ENCODE assay signal across 13 mouse cellular contexts in the genomic region with DNA sequence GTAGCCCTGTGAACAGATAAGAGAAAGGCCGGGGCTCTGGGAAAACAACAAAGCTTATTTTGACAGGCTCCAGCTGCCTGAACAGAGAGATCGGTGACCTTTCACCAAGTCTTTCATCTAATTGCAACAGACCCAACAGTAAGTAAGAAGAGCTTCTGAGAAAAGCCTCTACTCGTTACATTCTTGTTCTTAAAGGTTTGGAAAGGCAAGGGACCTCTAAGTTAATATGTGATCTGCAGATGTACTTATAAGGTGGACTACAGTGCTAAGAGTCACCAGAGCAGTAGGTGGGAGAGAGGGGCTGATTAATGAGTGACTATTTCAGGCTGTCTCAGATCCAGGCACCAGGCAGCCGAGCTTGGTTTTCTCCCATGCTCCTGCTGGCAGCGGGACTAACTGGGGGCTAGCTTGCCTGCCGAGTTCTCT.
DNase-seq lines count a peak whose midpoint lies in the region; ATAC-seq and TF ChIP-seq lines count a peak whose summit lies in the region.
"Had no signal": no experiment of that assay in that cellular context is flagged by ENCODE, and none has a peak within 500 bp of the region (broad histone marks: within the 10 kb centered on the region; RNA-seq: fewer than 3 reads in every experiment).

No protein-coding gene starts in this region.

- TF ChIP-seq POLR2A in brain, embryonic 14.5 days (IDR thresholded peaks at IDR 0.05; ENCODE audit: borderline replicate concordance, extremely low read depth, insufficient read depth, insufficient read length, poor library complexity, severe bottlenecking), result no peak

- TF ChIP-seq CTCF in brain, embryonic 14.5 days (IDR thresholded peaks at IDR 0.05; ENCODE audit: borderline replicate concordance, extremely low read depth, insufficient read depth, insufficient read length), result no peak

- no peak overlapping the region for H3K4me2 ChIP-seq in heart, embryonic 14.5 days (ENCODE audit: low read length)
- no peak overlapping the region for H3K4me2 ChIP-seq in liver, embryonic 12.5 days
- no peak overlapping the region for H3K4me2 ChIP-seq in hindbrain, embryonic 11.5 days (replicated peaks; ENCODE audit: low read depth, low read length)
- H3K4me2 ChIP-seq: forebrain, embryonic 13.5 days; limb, embryonic 12.5 days; midbrain, embryonic 12.5 days; neural tube, embryonic 15.5 days had no signal

- no peak overlapping the region for H3K9ac ChIP-seq in heart, embryonic 14.5 days (ENCODE audit: low read length)
- no peak overlapping the region for H3K9ac ChIP-seq in liver, embryonic 12.5 days
- no peak overlapping the region for H3K9ac ChIP-seq in hindbrain, embryonic 11.5 days (ENCODE audit: low read depth, low read length)
- H3K9ac ChIP-seq: forebrain, embryonic 13.5 days; limb, embryonic 12.5 days; midbrain, embryonic 12.5 days; neural tube, embryonic 15.5 days had no signal

- no peaks in the 10 kb centered on the region for H3K27me3 ChIP-seq in heart, embryonic 14.5 days (ENCODE audit: control insufficient read depth, insufficient read depth, low read length)
- H3K27me3 ChIP-seq in liver, embryonic 12.5 days (replicated peaks), result 0 out of 2 replicates have a peak, but pooled peaks cover 6% of the 10 kb centered on the region
- H3K27me3 ChIP-seq in hindbrain, embryonic 11.5 days (ENCODE audit: control insufficient read depth, insufficient read depth, low read length), result no peaks in the 10 kb centered on the region
- H3K27me3 ChIP-seq: CH12.LX; forebrain, embryonic 13.5 days; limb, embryonic 12.5 days; midbrain, embryonic 12.5 days; neural tube, embryonic 15.5 days had no signal

- 21% methylated on average over 6 of the region's 6 CpGs for WGBS in heart, embryonic 14.5 days
- WGBS in liver, embryonic 12.5 days (ENCODE audit: insufficient replicate concordance), result 35% methylated on average over 6 of the region's 6 CpGs
- 18% methylated on average over 6 of the region's 6 CpGs for WGBS in hindbrain, embryonic 11.5 days

- H3K4me3 ChIP-seq in heart, embryonic 14.5 days (ENCODE audit: control insufficient read depth in 1 of 2, insufficient read depth in 1 of 2, low read depth in 1 of 2, low read length in 2 of 2), result no peak overlapping the region
- H3K4me3 ChIP-seq in liver, embryonic 12.5 days, result no peak overlapping the region
- no peak overlapping the region for H3K4me3 ChIP-seq in hindbrain, embryonic 11.5 days (ENCODE audit: low read depth, low read length)
- H3K4me3 ChIP-seq: forebrain, embryonic 13.5 days; limb, embryonic 12.5 days; midbrain, embryonic 12.5 days; neural tube, embryonic 15.5 days had no signal

- H3K36me3 ChIP-seq in heart, embryonic 14.5 days (ENCODE audit: control insufficient read depth, insufficient read depth, low read length), result no peaks in the 10 kb centered on the region
- H3K36me3 ChIP-seq in liver, embryonic 12.5 days, result no peaks in the 10 kb centered on the region
- H3K36me3 ChIP-seq in hindbrain, embryonic 11.5 days (ENCODE audit: control insufficient read depth, insufficient read depth, low read length), result no peaks in the 10 kb centered on the region
- H3K36me3 ChIP-seq: limb, embryonic 12.5 days; midbrain, embryonic 12.5 days; neural tube, embryonic 15.5 days had no signal

- H3K27ac ChIP-seq in heart, embryonic 14.5 days (replicated peaks in 1 of 2; ENCODE audit: control insufficient read depth in 1 of 2, insufficient read depth in 1 of 2, low read depth in 2 of 2, low read length in 2 of 2), result peak overlapping the region; percentile 45 to 53; a peak in 3 of 4 replicates
- H3K27ac ChIP-seq in liver, embryonic 12.5 days, result peak overlapping the region; percentile 10; the same call in 1 of the 2 replicates
- H3K27ac ChIP-seq in hindbrain, embryonic 11.5 days (ENCODE audit: low read depth, low read length), result no peak overlapping the region
- H3K27ac ChIP-seq: forebrain, embryonic 13.5 days; limb, embryonic 12.5 days; midbrain, embryonic 12.5 days; neural tube, embryonic 15.5 days had no signal

- no peaks in the 10 kb centered on the region for H3K9me3 ChIP-seq in heart, embryonic 14.5 days (ENCODE audit: control insufficient read depth, low read length)
- no peaks in the 10 kb centered on the region for H3K9me3 ChIP-seq in liver, embryonic 12.5 days (replicated peaks)
- no peaks in the 10 kb centered on the region for H3K9me3 ChIP-seq in hindbrain, embryonic 11.5 days (ENCODE audit: control insufficient read depth, low read length)
- H3K9me3 ChIP-seq: forebrain, embryonic 13.5 days; limb, embryonic 12.5 days; midbrain, embryonic 12.5 days; neural tube, embryonic 15.5 days had no signal

- intact Hi-C loops in heart, postnatal 14 days (cut with DNase I), result no loop called here

- DNase-seq in heart, postnatal 14 days, result no peak
- DNase-seq in brain, embryonic 14.5 days (ENCODE audit: low read depth), result peak; percentile 33
- peak; percentile 44 for DNase-seq in kidney, adult 18-20 months
- DNase-seq in right cerebral cortex, adult 18-20 months, result no peak
- no peak for DNase-seq in hindbrain, embryonic 11.5 days (ENCODE audit: low spot score)
- no peak for DNase-seq in cerebellum, adult 8-10 months

- ATAC-seq in heart, embryonic 14.5 days (ENCODE audit: insufficient number of reproducible peaks, insufficient read depth, low FRiP score, low read depth), result no peak
- no peak for ATAC-seq in liver, embryonic 12.5 days
- ATAC-seq in hindbrain, embryonic 11.5 days (ENCODE audit: low FRiP score), result no peak
- ATAC-seq: forebrain, embryonic 13.5 days had no signal

- H3K4me1 ChIP-seq in heart, embryonic 14.5 days (ENCODE audit: control insufficient read depth in 2 of 2, insufficient read depth in 2 of 2, low read length in 2 of 2), result no peaks in the 10 kb centered on the region; a peak in 1 of 4 replicates
- H3K4me1 ChIP-seq in liver, embryonic 12.5 days, result no peaks in the 10 kb centered on the region
- no peaks in the 10 kb centered on the region for H3K4me1 ChIP-seq in hindbrain, embryonic 11.5 days (replicated peaks; ENCODE audit: control insufficient read depth, insufficient read depth, low read length)
- H3K4me1 ChIP-seq: limb, embryonic 12.5 days; midbrain, embryonic 12.5 days; neural tube, embryonic 15.5 days had no signal

Comparison
In these comparisons a context has a peak if more than half of its experiments do, and no peak if none do; other contexts are left out.
1. DNase-seq: peak in brain, embryonic 14.5 days (single experiment) and kidney, adult 18-20 months (single experiment); none in heart, postnatal 14 days (0 of 2), right cerebral cortex, adult 18-20 months (single experiment), hindbrain, embryonic 11.5 days (single experiment) and cerebellum, adult 8-10 months (single experiment).